Mouse (Mus musculus): ENCODE results near the gene Kif1a. TPM values are rescaled to one million over a fixed set of nuclear protein-coding genes. Genes with fewer than 3 reads are reported as not detected.

Kif1a gene
- 3.3 and 5.0 TPM in 2 replicates for polyA plus RNA-seq (2012; rRNA removed)

DNA sequence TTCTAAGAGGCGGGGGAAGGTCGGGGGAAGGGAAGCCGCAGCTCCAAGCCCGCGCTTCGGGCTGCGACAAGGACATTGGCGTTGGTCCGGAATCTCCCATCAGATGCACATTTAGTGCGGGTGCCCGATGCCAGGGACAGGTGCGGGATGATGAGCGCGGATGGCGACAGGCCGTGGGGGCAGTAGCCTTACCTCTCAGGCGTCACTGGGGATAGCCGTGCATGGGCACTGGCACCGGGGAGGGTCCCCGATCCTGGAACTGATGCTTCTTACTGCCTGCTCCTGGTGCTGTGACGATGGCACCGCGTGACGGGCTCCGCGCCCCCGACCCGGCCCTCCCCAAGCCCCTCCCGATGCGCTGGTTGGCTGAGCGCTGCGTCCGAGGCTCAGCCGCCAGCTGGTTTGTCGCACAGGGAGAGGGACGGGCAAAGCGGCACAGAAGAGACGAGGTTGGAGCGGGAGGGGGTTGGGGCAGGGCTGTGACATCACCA is at the start of gene Kif1a:
Gene Kif1a (minus strand): TSS at position 381 of the 491 bp plus-strand sequence.
- DNase-seq (ENCODE audit: low spot score): no peak

DNA sequence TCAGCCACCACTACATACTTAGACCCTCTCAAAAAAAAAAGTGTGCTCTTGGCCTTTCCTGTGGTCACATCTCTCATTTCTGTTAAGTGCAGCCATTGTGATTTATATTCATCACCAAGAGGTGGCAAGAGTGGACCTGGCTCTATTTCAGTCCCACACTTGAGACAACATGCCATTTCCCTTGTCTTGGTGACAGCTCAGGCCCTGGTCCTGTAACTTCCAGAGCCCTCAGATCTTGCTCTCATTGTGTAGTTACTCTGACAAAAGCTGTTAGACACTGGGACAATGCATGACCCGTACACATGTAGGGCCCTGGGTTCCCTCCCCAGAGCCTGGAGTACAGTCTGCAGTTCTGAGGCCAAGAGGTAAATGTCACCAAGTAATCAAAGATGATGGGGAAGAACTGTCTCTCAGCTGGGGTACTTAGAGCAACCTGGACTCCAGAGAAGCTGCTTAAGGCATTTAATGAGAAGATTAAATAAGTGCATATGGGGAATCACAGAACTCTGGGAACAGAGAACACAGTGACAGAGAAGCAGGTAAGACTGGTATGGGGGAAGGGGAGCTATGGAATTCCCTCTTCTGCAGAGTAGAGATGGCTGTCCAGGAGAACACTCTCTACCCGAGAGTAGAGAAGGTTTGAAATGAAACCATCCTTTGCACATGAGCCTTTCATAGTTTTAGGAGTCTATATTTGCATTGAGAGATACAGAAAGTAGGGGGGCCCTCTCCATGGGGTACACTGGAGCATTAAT is 49.3 kb upstream of the Kif1a start:
- no peak for DNase-seq (ENCODE audit: low spot score)

DNA sequence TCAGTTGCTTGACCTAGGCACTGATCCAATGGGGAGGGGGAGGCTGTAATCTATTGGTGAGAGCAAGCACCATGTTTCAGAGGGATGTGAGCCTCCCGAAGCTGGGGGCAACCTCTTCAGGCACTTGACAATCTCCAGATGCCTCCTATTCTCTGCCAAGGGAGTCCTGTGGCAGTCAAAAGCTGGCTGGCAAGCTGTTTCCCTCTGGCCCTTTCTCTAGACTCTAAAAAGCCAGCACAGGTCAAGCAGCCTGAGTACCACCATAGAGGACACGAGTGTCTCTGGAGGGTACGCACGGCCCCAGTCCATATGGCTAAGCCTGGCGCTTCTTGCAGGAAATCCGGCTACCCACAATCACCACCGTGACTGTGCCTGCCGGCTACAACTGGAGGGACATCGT is 42.4 kb upstream of the Kif1a start:
- no peak for DNase-seq (ENCODE audit: low spot score)

DNA sequence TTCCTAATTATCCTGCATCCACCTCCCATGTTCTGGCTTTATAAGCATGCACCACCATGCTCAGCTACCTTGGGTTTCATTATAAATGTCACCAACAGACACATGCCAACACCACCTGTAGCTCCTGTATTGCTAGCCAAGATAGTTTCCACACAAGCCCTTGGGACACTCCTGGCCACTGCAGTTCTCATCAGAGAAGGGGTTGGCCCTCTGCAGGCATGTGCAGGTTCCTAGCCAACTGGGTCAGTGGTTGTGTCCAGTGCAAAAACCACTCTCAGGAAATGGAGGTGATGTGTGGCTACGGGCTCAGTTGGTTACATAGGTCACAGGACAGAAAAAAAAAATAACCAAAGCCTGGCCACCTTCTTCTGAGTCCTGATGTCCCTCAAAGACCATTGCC is 41.1 kb upstream of the Kif1a start:
- no peak for DNase-seq (ENCODE audit: low spot score)

DNA sequence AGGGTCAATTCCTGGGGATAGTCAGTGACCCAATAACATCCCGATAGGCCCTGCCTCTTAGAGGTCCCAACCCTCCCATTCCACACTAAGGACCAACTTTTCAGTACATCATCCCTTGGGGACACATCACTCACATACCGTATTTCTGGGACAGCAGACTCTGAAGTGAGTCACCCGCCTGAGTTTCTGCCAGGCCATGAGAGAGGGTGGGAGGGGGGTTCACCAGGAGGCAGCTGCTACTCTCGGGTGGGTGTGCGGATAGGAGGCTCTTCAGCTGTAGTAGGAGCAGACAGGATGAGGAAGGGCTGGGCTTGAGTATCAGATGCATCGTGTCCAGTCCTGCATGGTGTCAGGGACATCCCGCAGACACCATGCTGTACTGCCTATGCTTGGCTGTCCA is 38.0 kb upstream of the Kif1a start:
- no peak for DNase-seq (ENCODE audit: low spot score)

DNA sequence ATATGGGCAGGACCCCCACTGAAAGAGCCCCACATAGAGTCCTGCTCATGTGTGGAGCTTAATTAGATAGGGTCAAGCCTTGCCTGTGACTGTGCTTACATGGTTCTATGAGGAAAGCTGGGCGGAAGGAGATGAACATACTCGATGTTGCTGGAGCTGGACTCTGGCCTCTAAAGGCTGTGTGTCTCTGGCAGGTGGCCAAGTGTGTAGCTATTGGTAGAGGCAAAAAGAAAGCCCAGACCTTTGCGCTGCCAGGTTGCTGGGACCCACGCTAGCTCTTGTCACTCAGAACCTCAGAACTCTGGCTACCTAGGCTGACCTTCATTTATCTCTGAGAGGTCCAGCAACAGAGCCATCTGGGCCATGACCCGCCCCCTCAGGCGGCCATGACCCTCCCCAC is 36.8 kb upstream of the Kif1a start:
- DNase-seq (ENCODE audit: low spot score): no peak

DNA sequence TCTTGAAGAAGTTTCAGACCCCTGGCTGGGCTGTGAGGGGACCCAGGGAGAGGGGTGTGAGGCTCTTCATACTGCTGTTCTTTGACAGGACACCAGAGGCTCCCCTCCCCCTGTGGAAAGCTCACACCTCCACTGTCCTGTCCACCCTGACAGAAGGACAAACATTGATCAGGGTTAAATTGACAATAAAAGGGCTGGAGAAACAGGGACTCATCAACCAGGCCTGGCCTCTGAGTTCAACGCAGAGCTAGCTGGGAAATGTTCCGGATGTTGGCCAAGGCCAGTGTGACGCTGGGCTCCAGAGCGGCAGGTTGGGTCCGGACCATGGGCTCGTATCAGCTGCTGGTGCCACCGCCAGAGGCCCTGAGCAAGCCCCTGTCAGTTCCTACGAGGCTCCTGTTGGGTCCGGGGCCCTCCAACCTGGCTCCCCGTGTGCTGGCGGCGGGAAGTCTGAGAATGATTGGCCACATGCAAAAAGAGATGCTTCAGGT is 33.3 kb upstream of the Kif1a start, which contains the start of gene Agxt:
Gene Agxt (plus strand): TSS at position 205 of the 491 bp plus-strand sequence.
- DNase-seq (ENCODE audit: low spot score): no peak

DNA sequence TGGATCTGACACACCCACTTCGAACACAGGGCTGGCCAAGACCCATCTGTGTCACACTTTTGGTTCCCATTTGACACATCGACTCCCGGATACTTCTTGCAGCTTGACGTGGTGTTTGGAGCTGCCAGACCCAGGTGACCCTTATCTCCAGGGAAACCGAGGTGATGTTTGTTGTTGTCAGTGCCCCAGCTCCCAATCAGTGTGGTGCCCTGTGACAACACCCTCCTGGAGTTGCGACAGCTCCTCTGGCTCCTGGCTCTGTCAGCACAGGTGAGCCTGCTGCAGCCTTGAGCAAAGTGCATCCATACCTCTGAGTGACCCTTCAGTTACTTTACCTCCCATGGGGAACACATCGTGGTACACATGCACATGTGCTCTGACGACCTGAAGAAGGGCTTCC is 30.9 kb upstream of the Kif1a start:
- DNase-seq (ENCODE audit: low spot score): no peak

DNA sequence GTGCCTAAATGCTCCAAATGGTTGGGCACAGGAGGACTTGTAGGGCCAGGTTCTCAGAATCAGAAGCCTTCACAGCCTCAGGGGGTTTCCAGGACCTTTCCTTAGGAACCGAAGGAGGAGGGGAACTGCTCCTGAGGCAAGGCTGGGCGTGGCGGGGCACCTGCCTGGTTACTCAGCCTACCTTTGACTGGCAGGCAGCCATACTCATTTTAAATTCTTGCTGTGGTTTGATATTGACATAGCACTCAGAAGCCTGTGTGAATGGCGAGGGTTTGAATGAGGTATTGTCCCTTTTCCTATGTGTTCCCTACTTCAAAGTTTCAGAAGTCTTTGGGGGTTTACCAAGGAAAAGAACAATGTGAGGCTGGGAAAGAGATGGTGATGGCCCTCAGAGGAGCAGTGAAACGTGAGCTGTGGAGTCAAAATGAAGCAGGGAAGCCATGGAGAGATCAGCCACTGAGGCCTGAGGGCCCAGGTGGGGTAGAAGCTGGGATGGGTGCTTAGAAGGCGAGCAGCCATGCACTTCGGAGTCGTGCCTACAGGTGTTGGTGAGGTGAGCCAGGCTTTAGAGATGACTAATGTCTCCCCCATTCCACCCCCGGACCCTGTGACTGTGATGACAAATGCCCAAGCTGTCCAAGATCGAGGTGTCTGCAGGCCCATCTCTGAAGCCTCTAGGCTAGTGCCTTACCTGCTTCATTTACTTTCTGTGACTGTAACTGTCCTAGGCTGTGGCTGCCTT is 28.7 kb upstream of the Kif1a start:
- DNase-seq (ENCODE audit: low spot score): no peak

DNA sequence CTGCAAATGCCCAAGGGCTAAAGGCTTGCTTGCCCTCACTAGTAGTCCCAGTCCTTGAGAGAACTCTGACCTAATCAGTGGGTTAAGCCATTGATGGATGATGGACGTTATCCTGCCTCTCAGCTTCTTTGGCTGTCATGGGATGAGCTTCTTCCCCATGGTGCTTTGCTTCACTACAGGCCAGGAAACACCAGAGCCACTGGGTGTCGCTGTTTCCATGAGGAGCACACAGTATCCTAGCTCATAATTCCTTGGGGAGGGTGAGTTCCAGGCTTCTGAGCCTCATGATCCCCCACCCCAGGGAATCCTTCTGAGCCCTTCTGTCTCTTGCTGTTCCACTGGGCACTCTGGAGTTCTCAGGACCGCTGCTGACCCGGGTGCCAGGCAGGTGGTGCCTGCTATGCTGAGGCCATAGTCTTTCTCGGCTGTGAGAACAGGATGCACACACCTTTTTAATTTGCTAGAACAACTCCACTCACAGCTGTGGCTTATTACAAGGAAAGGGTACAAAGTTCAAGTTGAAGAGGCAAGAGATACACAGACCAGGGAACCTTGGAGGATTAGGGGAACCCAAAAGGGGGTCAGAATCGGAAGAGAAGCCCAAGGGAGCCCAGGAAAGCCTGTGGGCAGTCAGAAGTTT is 27.1 kb upstream of the Kif1a start:
- no peak for DNase-seq (ENCODE audit: low spot score)

DNA sequence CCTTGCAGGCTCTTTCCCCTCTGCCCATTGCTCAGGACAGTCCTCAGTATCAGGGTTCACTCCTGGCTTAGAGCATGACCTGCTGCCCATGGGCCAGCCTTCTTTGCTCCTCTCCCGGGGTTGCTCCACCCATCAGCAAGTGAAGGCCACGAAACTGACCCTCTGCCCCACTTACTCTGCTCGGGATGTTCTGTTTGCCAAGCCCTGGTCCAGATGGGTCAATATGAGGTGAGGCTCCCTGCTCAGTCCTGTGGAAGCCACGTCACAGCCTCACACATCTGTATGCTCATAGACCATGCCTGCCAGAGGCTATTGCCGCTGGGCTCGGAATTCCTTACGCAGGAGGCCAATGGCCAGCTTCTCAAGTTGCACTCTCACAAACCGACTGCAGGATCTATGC is 26.5 kb upstream of the Kif1a start:
- no peak for DNase-seq (ENCODE audit: low spot score)

DNA sequence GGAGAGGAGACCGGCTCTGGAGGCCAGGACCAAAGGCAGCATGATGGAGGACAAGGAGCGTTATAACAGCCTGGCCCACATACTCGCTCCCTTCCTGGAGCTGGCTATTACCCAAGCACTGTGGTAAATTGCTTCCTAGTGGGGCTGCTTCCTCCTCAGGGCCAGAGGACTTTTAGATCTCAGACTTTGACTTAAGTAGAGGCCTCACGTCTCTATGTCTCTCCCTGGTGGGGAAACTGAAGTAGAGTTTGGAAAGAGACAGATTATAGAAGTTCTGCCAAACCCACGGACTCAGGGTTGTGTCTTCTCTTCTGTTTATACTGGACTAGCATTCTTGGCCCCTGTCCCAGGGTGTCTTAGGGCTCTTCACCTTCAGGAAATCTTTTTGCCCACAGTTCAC is 23.5 kb upstream of the Kif1a start:
- DNase-seq (ENCODE audit: low spot score): no peak

DNA sequence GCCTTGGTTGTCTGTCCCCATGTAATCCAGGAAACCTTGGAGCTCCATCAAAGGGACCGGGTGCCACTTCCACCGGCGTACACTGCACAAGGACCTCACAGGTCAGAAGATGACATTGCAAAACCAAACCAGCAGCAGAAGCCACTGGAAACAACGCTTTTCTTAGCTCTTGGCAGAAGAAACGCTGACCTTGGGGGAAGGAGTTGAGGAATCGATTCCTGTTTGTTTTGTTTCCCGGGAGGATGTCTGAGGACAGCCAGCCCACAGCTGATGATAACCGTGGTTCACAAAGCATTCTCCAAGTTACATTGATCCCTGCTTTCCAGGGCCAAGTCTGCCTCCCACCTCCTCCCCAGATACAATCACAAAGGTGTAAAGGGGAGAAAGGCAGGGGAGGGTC is 22.3 kb upstream of the Kif1a start:
- no peak for DNase-seq (ENCODE audit: low spot score)

DNA sequence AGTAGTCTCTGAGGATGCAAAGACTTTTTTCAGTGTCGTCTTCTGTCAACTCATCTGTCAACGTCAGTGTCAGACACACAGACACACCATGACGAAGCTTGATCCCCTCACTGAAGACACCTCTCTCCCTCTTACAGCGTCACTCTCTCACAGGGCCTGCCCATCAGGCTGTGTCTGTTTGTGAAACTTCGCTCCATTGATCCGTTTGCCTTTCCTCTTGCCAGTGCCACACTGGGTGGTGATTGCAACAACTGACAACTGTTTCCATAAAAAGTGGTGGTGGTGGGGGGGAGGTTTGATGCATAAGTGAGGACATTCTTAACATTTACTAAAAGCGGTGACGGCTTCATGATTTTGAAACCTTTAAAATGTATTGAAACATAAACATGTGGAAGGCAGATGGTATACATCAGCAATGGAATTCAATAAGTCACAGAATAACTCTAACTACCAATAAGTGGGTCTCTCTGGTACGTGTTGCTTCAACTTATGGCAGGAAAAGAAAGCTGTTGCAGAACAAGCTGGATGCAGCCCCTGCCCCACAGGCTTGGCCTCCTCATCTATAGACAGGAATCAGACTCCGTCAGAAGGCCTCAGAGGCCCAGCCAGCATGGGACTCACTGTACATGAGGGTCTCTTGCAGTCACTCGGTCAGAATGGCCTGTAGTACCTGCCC is 21.6 kb upstream of the Kif1a start:
- DNase-seq (ENCODE audit: low spot score): no peak

DNA sequence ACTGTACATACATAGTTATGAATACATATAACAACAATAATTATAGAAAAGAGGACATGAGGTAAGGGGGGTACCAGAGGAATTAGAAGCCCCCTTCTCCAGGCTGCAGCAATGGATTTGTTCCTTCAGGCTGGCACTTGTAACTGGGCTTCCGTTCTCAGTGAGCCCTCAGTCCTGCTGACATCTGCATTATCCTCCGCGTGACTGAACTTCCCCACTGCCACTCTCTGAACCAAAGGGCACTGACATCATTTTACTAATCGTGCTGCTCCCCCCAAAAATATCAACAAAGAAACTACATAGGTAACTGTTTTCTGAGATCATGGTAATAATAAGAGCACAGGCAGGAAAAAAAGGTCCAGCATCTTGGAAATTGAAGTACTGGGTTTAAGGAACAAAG is 17.1 kb upstream of the Kif1a start:
- no peak for DNase-seq (ENCODE audit: low spot score)

DNA sequence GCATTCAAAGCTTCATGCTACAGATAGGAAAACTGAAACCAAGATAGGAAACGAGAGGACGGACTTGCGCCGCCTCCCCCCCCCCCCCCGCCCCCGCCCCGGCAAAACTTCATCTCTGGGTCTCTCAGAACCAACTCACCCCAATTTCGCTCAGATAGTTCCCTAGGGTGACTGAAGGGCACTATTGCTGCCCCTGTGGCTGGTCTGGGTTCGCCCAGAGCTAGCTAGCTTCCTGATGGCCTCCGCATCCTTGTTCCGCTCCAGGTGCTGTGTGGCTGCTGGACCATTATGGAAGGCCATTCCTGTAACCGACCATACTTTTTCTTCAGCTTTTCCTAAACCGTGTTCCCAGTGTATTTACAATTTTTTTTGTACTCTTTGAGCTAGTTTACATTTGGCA is 13.7 kb upstream of the Kif1a start:
- DNase-seq (ENCODE audit: low spot score): no peak

DNA sequence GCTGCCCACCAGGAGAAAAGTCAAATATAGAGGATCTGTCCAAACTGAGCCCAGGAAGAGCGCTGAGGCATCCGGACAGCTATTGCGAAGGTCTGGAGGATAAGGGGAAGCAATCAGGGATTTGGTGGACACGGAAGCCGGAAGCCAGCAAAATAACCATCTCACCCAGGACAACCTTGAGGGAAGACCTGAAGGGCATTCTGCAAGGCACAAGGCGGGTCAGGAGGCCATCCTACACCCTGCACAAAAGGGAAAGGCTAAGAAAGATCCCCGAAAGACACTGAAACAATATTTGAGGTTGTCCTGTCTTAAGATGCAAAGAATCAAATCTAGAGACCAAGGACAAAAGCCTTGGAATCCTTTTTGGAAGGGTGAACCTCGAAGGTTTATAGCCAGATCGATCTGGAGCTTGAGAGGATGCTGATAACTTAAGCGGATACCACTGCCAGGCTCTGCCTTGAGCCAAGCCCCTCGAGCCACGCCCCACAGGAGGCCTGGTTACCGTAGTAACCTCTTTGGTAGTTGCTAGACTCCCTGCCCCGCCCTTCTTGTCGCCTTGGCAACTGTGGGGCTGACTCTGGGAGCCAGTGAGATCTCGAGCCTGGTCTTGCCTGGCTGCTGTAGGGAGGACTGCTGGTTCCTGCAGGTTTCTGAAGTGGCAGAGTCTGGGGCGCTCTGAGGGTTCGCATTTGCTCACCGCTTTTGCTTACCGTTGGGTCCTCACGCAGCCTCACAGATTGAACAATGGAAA is 13.1 kb upstream of the Kif1a start:
- DNase-seq (ENCODE audit: low spot score): no peak

DNA sequence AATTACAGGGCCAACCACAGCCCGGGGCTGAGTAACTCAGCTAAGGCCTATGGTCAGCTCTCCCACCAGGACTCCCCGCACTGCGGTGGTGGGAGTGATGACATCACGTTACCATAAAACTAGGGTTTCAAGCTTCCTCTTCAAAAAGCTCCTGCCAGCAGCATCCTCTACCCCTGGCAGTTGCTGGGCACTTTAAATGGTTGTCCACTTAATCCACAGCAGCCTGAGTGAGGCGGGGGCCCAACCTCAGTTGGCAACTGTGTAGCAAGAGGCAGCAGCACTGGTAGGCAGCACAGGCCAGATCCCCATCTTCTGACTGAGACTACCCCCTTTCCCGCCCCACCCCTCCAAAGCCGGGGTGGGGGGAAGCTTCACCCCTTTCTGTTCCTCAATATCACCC is 949 bp upstream of the Kif1a start:
- no peak for DNase-seq (ENCODE audit: low spot score)

DNA sequence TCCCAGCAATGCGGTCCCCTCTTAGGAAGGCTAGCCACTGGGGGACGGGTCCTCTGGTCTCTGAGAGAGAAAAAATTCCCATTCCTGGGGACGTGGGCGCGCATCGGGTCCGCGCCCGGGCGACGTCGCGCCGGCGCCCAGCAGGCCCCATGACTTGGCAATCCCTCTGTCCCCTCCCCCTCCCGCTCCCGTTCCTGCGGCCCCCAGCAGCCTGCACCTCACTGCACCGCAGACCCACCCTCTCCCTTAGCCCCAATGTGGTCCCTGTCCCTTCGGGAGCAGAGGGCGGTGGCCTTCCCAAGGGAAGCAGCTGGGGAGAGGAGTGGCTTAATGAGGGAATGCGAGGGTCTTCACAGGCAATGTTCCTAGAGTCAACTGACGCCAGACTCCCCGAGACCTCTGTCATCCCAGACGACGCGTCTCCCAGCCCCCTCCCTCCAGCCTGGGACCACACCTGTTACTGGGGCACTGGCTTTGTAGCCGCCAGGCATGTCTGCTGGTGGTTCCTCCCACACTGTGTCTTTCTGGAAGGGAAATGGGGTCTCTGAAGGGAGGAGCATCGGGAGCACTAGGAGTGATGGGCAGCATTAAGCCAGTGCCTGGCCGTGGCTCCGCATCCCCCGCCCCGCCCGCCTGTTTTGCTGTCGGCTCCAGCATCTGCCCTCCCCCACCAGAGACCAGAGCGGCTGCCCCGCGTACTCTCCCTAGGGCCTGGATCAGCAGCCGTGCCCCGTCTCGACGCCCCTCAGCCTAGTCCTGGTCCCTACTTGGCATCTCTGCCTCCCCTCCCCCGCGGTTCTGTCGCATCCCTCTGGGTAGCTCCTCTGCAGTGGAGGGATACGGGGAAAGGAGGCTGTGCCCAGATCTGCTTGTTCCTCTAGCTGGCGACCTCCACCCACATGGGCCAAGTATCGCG is 917 bp downstream of the Kif1a start:
- DNase-seq (ENCODE audit: low spot score): no peak

DNA sequence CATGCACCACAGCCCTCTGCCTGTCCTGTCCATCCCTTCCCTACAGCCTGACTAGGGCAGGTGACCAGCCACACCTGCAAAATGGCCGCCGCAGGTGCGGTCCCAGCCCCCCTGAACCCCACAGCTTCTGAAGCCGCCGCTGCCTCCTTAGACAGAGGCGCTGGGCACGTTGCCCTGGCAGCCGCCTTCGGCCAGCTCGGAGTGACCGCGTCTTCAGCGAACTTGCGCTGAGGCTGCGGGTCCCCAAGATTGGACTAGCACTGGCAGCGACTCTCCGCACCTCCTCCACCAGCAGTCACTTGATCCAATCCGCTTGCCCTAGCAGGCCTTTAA is 1.5 kb downstream of the Kif1a start:
- DNase-seq (ENCODE audit: low spot score): no peak
